Mouse (Mus musculus) heart, postnatal 10 days (tissue): ENCODE measurements around the gene Serinc5. TPM values are rescaled to one million over a fixed set of nuclear protein-coding genes. Genes with fewer than 3 reads are reported as not detected.

Source experiments
- DNase-seq, 2 experiments: peaks; one replicate each; pipeline ENCODE4 v3.0.0; 2021
- intact Hi-C: fragments of 180-260 bp; cut with DNase I; formaldehyde crosslinking; loops from one replicate; pipeline ENCODE4 v1.15.1; 2025
- total RNA-seq, 2 experiments: library from RNA; stranded (reverse); gene quantifications; 2 replicates each; pipeline ENCODE4 v1.2.3; 2021

Serinc5 gene
- total RNA-seq, 2 experiments from 2014 or later, result 30.7 to 36.8 TPM

- intact Hi-C loops, result no loop called here
- DNase-seq, result no peak
These were observed 88.5 kb downstream of the Serinc5 start for GRCm38 (mm10) chr13:92699395-92699794.

- intact Hi-C loops, result no loop called here
- DNase-seq, result no peak
These were observed 91.1 kb downstream of the Serinc5 start for GRCm38 (mm10) chr13:92702035-92702434.

- peak; percentile 53 to 68 for DNase-seq
- intact Hi-C loops, result no loop called here
These were observed 92.5 kb downstream of the Serinc5 start for GRCm38 (mm10) chr13:92703241-92704027.

- no peak for DNase-seq
- intact Hi-C loops, result no loop called here
These were observed 93.3 kb downstream of the Serinc5 start for GRCm38 (mm10) chr13:92704189-92704588.

GRCm38 (mm10) chr13:92705016-92705535 is 94.2 kb downstream of the Serinc5 start:
- intact Hi-C loops, result no loop called here
- no peak for DNase-seq

- DNase-seq, result no peak
- intact Hi-C loops, result no loop called here
These were observed 95.6 kb downstream of the Serinc5 start for GRCm38 (mm10) chr13:92706342-92707061.

- intact Hi-C loops, result no loop called here
These were observed 97.0 kb downstream of the Serinc5 start for GRCm38 (mm10) chr13:92707941-92708340.

GRCm38 (mm10) chr13:92708466-92708865 is 97.6 kb downstream of the Serinc5 start:
- DNase-seq, result no peak
- intact Hi-C loops, result no loop called here

More at GRCm38 (mm10) chr13:92707941-92708340, 97.0 kb downstream of the Serinc5 start:
- DNase-seq, result no peak

GRCm38 (mm10) chr13:92709535-92709934 is 98.6 kb downstream of the Serinc5 start:
- DNase-seq, result no peak
- intact Hi-C loops, result no loop called here

GRCm38 (mm10) chr13:92710361-92710760 is 99.5 kb downstream of the Serinc5 start:
- intact Hi-C loops, result no loop called here
- DNase-seq, result no peak

GRCm38 (mm10) chr13:92711821-92712220 is 100.9 kb downstream of the Serinc5 start:
- DNase-seq, result no peak
- intact Hi-C loops, result no loop called here

GRCm38 (mm10) chr13:92712619-92713018 is 101.7 kb downstream of the Serinc5 start:
- intact Hi-C loops, result no loop called here
- DNase-seq, result no peak

GRCm38 (mm10) chr13:92717851-92718665 is 107.2 kb downstream of the Serinc5 start:
- no peak for DNase-seq
- intact Hi-C loops, result no loop called here

GRCm38 (mm10) chr13:92721006-92721405 is 110.1 kb downstream of the Serinc5 start:
- intact Hi-C loops, result no loop called here
- DNase-seq, result no peak

GRCm38 (mm10) chr13:92722389-92722788 is 111.5 kb downstream of the Serinc5 start:
- intact Hi-C loops, result no loop called here
- DNase-seq, result no peak

- intact Hi-C loops, result loop anchor here (10.0 kb wide), 1 partner anchor 825 kb away; no protein-coding TSS in a partner anchor
- peak; percentile 57 to 68 for DNase-seq
These were observed 118.9 kb downstream of the Serinc5 start for GRCm38 (mm10) chr13:92729811-92730210.

GRCm38 (mm10) chr13:92731811-92732210 is 120.9 kb downstream of the Serinc5 start:
- intact Hi-C loops, result loop anchor here (10.0 kb wide), 1 partner anchor 827 kb away; no protein-coding TSS in a partner anchor
- peak; percentile 53 to 57 for DNase-seq

GRCm38 (mm10) chr13:92732836-92733235 is 121.9 kb downstream of the Serinc5 start:
- intact Hi-C loops, result loop anchor here (10.0 kb wide), 1 partner anchor 828 kb away; no protein-coding TSS in a partner anchor
- DNase-seq, result no peak

- DNase-seq, result peak; percentile 42 to 45
- intact Hi-C loops, result loop anchor here (10.0 kb wide), 1 partner anchor 828 kb away; no protein-coding TSS in a partner anchor
These were observed 122.4 kb downstream of the Serinc5 start for GRCm38 (mm10) chr13:92733252-92733651.

GRCm38 (mm10) chr13:92733741-92734140 is 122.8 kb downstream of the Serinc5 start:
- DNase-seq, result no peak
- intact Hi-C loops, result loop anchor here (10.0 kb wide), 1 partner anchor 829 kb away; no protein-coding TSS in a partner anchor
